Mouse (Mus musculus) large intestine, adult 2 months (tissue): Measurements from ENCODE around the gene Clip2. TPM values are rescaled to one million over a fixed set of nuclear protein-coding genes. Genes with fewer than 3 reads are reported as not detected.

Source experiments
- DNase-seq: peaks from one replicate; pipeline ENCODE4 v3.0.0-alpha.2; 2012; ENCODE audit warnings: low read depth, low spot score
- WGBS: fragments of 180-500 bp; shearing (Covaris S2); methylation state at CpG from one replicate; pipeline ENCODE4 v1.1.7; 2018; 5-methylcytosine and 5-hydroxymethylcytosine counted together
- polyA plus RNA-seq: library from polyadenylated mRNA; depleted of rRNA; stranded (reverse); fragments of >200 nt; gene quantifications from 2 replicates; pipeline ENCODE4 v1.2.3, GENCODE M21; 2012

Clip2 gene
- polyA plus RNA-seq, 1 experiment, result 34.0 TPM

GRCm38 (mm10) chr5:134531585-134531984 is 20.6 kb downstream of the Clip2 start:
- WGBS, result 58% methylated on average over 9 of the region's 9 CpGs

DNA sequence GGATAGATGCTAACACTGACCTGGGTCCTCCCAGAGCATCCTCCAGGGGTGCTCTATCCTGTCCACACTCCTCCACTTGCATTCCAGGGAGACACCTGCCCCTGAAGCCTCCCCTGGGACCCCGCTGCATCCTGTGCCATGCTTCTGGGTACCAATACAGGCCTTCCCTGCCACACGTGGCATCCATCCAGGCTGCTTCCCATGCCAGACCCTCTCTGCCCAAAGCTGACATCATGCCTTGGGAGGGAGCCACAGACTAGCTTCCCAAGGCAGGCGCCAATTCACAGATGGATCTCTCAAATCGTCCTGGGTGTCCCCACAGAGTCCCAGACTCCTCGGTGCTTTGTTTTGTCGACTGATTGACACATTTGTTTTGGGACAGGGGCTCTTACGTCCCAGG is 21.4 kb downstream of the Clip2 start:
- DNase-seq, result no peak
- WGBS, result 73% methylated on average over 7 of the region's 7 CpGs

More at GRCm38 (mm10) chr5:134531585-134531984, 20.6 kb downstream of the Clip2 start:
- DNase-seq, result no peak

DNA sequence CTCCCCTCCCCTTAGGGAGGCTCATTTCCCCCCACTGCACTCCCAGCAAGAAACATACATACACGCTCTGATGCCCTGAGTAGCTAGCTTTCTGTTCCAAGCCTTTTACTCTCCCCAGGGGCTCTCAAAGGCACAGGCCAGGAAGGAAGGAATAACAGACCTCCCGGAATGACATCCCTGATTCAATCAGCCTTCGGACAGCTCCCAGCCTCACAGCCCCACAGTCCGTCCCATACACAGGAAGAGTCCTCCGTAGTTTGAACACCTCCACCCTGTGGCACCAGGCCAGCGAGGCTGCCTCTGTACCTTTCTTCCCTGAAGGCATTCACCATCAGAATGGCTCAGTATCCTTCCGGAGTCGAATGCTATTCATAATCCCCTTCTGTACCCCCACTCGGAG is 23.7 kb downstream of the Clip2 start:
- DNase-seq, result no peak
- 66% methylated on average over 9 of the region's 9 CpGs for WGBS

DNA sequence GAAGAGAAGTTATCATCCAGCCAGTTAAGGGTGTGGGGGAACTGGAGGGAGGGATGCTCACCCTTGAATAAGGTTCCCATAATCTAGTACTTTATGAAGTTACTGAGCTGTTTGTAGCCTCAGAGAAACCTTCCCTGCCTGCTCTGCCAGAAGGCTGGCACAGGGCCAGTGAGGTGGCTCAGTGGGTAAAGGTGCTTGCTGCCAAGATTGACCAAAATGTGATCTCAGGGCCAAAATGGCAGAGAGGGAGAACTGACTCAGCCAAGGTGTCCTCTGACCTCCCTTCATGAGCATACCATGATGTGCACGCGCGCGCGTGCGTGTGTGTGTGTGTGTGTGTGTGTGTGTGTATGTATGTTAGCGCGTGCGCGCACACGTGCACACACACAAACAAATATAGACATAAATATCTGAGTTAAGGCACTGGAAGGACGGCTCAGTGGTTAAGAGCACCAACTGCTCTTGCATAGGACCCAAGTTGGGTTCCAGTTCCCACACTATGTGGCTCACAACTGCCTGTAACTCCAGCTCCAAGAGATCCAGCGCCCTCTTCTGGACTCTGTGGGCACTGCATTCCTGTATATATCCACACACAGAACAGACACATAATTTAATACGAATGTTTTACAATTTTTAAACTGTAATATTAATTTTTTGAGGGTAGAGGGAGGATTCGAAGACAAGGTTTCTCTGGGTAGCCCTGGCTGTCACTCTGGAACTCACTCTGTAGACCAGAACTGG is 26.1 kb downstream of the Clip2 start:
- 94% methylated on average over 15 of the region's 15 CpGs for WGBS
- no peak for DNase-seq

DNA sequence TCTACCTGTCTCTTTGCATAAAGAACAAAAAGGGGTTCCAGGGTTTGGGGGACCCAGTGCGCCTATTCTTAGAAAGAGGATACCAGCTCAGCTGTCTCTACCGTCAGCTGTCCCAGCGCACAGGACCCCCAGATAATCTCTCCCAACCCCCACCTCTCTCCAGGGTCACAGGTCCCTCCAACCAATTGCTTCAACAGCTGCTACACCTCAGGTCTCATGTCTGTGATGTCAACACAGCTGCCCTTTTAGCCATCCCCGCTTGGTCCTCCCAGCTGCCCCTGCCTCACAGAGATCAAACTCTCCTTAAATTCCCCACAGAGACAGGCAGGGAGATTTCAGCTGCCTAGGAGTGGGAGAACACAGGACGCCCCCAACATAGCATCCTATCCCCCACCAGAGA is 28.5 kb downstream of the Clip2 start:
- DNase-seq, result no peak
- 90% methylated on average over 5 of the region's 5 CpGs for WGBS

- DNase-seq, result no peak
- WGBS, result 94% methylated on average over 26 of the region's 26 CpGs
Observed at GRCm38 (mm10) chr5:134522524-134522923, 29.7 kb downstream of the Clip2 start.

- WGBS, result 90% methylated on average over 7 of the region's 7 CpGs
- DNase-seq, result no peak
Observed at GRCm38 (mm10) chr5:134521806-134522205, 30.4 kb downstream of the Clip2 start.

DNA sequence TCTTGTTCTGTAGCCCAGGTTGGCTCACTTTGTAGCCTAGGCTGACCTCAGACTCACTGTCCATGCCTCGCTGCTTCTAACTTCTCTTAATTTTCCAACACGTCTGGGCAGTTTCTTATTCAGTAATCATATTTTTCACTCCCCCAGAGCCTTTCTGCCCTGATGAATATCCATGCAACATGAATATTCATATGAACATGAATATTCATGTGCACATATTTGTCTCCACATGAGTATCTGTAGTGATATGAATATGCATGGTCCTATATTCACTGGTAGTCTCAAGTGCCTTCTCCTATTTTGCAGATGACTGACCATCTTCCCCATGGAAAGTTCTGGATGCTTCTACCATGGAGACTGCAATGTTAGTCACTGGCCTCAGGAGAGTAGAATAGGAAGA is 31.1 kb downstream of the Clip2 start:
- WGBS, result 93% methylated on average over 2 of the region's 2 CpGs
- no peak for DNase-seq

DNA sequence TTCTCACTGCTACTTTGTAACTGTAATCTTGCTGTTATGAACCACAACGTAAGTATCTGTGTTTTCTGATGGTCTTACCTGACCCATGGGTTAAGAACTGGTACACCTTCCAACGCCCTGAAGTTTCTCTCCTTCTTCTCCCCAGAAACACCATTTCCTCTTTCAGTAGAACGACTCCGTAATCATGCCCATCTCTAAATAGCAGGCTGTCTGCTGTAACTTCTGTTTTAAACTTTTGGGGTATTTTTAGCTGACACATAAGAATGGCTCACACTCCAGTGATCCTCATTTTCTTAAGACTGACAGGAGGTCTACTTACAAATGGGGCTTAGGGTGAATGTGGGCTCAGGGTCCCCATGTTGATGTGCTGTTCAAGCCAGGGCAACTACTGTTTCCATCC is 32.1 kb downstream of the Clip2 start:
- DNase-seq, result no peak
- WGBS, result 92% methylated on average over 4 of the region's 4 CpGs

DNA sequence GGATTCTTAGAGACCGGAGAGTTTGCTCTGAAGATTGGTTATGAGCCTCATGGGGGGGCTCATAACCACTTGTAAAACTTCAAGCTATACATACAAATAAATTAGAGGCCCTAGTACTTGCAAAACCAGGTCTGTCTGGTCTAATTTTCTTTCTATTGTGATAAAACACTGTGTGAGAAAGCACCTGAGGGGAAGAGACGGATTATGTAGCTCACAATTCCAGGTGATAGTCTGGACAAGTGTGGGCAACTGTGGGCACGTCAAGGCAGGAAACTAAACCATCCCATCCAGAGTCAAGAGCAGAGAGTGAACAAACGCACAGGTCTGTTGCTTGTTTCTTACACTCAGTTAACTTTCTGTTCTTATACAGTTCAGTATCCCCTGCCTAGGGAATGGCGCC is 32.8 kb downstream of the Clip2 start:
- 83% methylated on average over 5 of the region's 5 CpGs for WGBS

GRCm38 (mm10) chr5:134512086-134512485 is 40.1 kb downstream of the Clip2 start:
- DNase-seq, result no peak
- 80% methylated on average over 5 of the region's 5 CpGs for WGBS

More for the DNA sequence above, 32.8 kb downstream of the Clip2 start:
- DNase-seq, result no peak

DNA sequence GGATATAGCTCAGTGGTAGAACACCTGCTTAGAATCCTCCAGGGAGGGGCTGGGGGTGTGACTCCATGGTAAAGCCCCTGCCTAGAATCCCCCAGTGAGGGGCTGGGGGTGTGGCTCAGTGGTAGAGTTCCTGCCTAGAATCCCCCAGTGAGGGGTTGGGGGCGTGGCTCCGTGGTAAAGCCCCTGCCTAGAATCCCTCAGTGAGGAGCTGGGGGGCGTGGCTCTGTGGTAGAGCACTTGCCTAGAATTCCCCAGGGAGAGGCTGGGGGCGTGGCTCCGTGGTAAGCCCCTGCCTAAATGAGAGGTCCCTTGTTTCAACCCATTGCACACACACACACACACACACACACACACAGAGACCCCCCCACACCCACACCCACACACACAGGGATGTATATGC is 42.0 kb downstream of the Clip2 start:
- WGBS, result 96% methylated on average over 5 of the region's 5 CpGs
- no peak for DNase-seq

DNA sequence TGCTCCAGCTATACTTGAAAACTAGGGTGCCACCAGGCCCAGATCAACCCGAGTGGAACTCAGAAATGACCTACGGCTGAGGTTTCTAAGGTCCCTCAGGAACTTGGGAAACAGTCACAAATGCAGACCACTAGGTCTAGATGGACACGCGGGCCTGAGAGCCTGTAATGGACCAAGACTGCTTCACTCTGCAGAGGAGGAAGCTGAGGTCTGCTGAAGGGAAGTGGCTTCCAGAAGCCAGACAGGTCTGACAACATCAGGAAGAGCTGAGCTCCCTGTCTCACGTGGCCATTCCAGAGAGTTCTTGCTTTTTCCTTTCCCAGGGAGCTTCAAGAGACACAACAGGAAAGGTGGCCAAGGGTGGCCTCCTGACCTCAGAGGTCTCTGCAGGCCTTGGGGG is 43.3 kb downstream of the Clip2 start:
- WGBS, result 82% methylated on average over 5 of the region's 5 CpGs
- DNase-seq, result no peak

GRCm38 (mm10) chr5:134507859-134508399 is 44.3 kb downstream of the Clip2 start:
- DNase-seq, result no peak
- WGBS, result 80% methylated on average over 5 of the region's 5 CpGs

- DNase-seq, result no peak
- WGBS, result 23% methylated on average over 10 of the region's 10 CpGs
Observed at GRCm38 (mm10) chr5:134507307-134507706, 44.9 kb downstream of the Clip2 start.

- no peak for DNase-seq
- WGBS, result 74% methylated on average over 9 of the region's 9 CpGs
Observed at GRCm38 (mm10) chr5:134505810-134506292, 46.4 kb downstream of the Clip2 start.

DNA sequence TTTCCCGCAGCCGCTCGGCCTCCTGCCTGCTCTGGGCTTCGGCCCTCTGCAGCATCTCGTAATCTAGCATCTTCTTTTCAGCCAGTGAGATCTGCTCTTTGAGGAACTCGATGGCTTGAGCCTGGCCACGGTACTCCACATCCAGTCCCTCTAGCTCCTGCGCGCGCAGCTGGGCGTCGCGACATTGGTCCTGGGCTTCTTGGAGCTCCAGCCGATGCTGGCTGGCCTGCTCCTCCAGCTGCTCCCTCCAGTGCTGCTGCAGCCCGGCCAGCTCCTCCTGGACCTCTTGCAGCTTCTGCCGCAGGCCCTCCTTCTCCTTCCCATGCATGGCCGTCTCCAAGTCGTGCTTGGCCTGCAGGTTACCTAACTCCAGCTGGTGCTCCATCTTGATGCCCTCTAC is 49.6 kb downstream of the Clip2 start:
- DNase-seq, result no peak
- WGBS, result 95% methylated on average over 18 of the region's 18 CpGs

- 78% methylated on average over 9 of the region's 9 CpGs for WGBS
- DNase-seq, result no peak
Observed at GRCm38 (mm10) chr5:134501453-134501852, 50.8 kb downstream of the Clip2 start.

DNA sequence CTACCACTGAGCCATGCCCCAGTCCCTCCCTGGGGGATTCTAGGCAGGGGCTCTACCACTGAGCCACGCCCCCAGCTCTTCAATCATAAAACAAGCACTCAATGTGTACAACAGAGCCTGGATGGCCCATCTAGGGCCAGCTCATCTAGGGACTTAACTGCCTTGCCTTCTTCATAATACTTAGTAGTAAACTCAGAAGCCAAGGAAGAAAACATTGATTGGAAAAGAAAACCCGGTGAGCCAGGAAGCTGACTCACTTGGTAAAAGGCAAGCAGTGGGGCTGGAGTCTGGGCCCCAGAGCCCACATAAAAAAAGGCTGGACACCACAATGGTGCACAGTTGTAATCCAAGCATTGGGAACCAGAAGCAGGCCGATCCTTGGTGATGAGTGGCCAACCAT is 51.6 kb downstream of the Clip2 start:
- no peak for DNase-seq
- WGBS, result 82% methylated on average over 3 of the region's 3 CpGs

DNA sequence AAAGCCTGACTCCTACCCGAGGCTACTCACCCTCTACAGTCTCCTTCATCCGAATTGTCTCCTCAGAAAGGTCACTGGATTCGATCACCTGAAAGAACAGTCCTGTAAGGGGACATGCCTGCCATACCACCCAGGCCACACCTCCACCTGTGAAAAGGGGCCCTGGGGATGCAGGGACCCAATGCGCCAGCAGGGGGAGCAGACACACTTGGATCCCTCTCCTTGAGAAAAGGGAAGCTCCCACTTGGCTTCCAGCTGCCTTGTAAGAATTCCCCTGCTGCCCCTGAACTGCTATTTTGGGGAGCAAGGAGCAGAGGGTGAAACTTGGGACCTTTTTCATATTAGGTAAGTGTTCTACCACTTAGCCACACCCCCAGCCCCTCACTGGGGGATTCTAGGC is 52.2 kb downstream of the Clip2 start:
- no peak for DNase-seq
- 61% methylated on average over 4 of the region's 4 CpGs for WGBS

DNA sequence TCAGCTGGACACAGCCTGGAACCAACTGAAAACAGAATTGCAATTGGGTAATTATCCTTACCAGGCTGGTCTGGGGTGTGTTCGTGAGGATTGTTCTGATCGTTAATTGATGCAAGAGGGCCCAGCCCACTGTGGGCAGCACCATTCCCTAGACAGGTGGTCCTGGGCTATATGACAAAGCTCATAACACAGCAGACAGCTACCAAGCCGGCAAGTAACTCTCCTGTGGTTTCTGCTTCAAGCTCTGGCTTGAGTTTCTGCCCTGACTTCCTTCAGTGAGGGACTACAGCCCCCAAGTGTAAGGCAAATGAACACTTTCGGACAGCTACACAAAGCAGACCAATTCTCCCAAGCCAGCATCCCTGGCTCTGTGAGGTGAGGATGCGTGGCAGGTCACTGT is 55.2 kb downstream of the Clip2 start:
- DNase-seq, result no peak
- WGBS, result 92% methylated on average over 5 of the region's 5 CpGs
